Mouse (Mus musculus) heart, adult 18-20 months (tissue): ENCODE measurements around the gene Arhgap15. TPM values are rescaled to one million over a fixed set of nuclear protein-coding genes. Genes with fewer than 3 reads are reported as not detected.

ENCODE experiments used
- DNase-seq, 2 experiments: peaks; one replicate each; pipeline ENCODE4 v3.0.0; 2021 to 2022; ENCODE audit warnings: mixed read lengths in 1 of 2
- total RNA-seq, 2 experiments: library from RNA; stranded (reverse); gene quantifications; 2 replicates each; pipeline ENCODE4 v1.2.3; 2021

Gene Arhgap15
- total RNA-seq, 2 experiments from 2014 or later: 0.62 to 2.1 TPM

DNA sequence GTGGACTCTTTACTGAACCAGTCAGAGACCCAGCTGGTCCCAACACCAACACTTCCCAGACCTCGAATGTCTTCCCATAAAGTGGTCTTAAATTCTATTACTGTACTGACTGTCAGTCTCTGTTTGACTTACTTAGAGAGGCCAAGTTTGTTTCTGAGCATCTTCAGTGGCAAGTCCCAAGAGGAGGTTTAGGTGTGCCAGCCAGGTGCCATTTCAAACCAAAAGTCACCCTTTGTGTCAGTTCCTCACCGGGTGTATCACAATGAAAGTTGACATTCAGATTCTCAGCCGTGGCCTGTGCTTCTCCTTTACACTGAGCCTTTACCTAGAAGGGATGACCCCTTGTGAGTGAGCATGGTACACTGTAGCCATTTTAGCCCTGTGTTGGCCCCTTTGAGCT lies 560.5 kb downstream of the Arhgap15 start:
- no peak for DNase-seq

DNA sequence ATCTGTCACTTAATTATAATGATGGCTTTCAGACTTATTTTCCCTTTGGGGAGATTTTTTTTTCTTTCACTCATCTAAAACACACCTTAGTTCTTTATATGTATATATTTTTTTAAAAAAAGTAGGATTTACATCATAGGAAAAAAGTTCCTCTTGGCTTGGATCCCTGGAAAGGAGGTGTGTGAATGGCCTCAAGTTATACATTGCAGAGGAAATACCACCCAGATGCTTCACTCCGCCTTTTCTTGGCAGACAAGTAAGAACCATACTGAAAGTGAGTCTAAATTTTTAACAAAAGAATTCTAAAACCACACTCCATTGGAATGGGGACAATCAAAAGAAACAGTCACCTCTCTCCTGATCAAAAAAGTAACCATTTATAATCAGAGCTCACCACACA lies 560.9 kb downstream of the Arhgap15 start:
- DNase-seq: no peak

DNA sequence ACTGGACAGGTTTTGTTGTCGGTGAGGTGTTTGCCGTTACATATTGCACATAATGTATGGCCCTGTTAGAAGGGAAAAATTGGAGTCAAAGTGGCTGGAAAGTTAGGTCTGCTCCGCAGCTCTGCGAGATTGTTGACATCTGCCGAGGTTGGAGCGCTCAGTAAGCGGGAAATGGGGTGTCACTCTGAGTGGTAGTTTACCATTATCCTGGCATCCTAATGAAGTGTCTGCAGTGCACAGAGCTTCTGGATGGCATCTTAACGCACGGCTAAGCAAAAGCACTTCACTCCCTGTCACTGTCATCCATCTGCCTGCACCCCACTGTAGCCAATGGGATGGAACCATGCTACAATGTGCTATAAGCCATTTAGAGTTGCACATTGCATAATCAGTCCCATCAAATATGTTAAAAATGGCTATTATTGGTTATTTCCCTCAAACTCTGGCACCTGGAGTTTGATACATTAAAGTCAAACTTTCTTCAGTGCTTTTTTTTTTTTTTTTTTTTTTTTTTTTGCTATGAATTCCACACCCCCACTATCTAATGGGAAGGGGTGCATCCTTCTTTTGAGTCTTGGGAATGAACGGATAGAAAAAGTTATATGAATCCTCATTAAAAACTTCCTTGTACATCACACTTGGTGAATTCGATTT lies 561.6 kb downstream of the Arhgap15 start:
- no peak for DNase-seq

DNA sequence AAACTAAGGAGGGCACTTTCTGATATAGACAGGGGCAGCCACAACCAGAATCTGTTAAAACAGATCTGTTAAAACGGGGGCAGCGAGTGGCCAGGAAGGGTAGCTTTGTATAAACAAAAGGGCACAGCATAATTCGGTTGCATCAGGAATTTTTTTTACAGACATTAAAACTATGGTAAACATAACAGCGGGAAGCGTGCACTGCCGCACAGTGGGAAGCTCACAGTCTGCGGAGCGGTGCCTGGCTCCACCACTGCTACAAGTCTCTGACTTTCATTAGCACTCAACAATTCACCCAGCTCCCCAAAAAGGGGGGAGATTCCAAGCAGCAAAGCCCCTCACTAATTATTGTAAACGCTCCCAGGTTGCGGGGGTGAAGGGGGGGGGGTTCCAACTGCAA lies 562.6 kb downstream of the Arhgap15 start:
- DNase-seq: no peak

DNA sequence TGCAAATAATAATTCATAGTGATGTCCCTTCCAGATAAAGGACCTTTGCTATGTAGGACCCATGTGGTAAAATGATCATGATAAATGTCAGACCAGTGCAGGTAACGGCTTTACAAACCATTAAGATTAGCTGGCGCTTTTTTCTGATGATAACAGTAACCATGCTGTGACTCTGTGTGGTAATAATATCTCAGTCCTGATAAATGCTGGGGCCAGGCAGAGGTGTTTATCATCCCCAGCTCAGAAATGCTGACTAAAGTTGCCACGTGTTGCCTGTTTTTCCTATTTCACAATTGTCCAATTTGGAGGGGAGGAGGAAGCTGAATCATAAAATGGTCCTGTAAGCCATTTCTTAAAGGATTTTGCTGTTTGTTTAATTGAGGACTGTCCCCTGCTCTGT lies 564.9 kb downstream of the Arhgap15 start:
- DNase-seq: no peak

DNA sequence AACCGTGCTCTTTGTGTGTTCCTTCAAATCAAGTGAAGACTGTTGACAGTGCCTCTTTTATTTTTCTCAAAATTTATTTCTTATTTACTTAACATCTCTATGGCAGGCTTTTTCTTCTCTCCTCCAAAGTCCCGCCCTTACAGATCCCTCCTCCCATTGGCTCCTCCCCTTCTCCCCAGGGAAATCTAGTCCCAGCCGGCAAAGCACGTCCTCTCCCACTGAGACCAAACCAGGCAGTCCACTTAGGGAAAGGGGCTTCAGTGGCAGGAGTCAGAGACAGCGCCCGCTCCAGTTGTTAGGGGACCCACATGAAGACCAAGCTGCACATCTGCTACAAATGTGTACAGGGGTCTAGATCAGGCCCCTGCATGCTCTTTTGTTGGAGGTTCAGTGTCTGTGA lies 569.8 kb downstream of the Arhgap15 start:
- DNase-seq: peak in 1 of 2 experiments; percentile 6

DNA sequence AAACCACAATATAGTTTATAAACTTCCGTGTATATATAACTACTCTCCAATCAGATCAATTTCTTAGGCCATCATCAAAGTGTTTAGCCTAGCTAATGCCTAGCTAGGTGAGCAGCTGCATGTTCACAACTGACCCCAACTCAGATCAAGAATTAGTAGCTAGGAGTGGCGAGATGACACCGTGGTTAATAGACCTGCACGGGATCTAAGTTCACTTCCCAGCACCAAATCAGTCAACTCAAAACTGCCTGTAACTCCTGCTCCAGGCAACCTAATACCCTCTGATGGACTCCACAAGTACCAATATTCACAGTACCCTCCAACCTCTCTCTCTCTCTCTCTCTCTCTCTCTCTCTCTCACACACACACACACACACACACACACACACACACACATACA lies 570.9 kb downstream of the Arhgap15 start:
- no peak for DNase-seq

DNA sequence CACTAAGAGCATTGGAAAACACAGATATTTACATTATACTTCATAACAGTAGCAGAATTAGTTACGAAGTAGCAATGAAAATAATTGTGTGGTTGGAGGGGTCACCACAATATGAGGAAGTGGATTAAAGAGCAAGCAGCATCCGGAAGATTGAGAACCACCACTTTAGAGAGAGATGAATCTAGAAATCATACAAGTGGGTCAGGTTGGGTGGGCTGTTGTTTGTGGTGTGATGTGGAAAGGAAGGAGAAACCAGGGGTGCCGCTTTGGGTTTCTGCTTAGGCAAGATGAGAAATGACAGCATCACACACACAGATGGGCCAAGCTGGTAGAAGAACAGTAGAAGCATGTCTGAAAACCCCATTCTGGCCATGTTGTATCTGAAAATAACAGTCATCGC lies 575.2 kb downstream of the Arhgap15 start:
- DNase-seq: no peak

DNA sequence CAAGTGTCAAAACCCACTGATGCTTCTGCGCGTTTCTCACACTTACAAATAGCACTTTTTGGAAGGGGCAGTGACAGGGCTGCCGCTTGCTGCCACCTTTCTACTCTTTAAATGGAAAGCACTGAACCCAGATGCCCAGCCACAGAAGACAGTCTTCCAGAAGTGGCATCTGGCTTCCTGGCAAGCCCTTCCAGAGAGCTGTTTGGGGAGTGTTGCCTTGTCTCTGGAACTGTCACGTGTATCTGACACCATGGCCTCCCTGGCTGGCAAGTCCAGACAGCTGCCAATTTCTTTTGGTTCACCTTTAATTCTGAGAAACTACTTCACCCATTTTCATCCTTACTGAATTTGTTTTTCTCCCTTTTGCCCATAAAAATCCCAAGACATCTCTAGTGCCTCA lies 584.7 kb downstream of the Arhgap15 start:
- peak; percentile 13 to 20 for DNase-seq

DNA sequence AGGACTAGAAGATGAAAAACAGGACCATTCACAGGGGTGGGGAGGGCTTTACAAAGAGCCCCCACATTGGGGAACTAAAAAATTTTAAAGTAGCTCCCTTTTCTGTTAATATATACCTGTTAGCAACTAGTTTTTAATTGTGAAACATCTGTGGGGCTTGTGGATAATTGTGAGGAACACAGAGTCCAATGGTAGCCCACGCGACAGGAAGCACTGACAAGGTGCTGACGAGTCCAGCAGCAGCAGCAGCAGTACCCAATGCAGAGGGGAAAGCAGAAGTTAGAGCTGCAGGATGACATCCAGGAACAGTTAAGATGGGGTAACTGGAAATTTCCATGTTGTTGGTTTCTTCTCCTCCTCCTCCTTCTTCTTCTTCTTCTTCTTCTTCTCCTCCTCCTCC lies 585.4 kb downstream of the Arhgap15 start:
- DNase-seq: peak; percentile 5 to 9

DNA sequence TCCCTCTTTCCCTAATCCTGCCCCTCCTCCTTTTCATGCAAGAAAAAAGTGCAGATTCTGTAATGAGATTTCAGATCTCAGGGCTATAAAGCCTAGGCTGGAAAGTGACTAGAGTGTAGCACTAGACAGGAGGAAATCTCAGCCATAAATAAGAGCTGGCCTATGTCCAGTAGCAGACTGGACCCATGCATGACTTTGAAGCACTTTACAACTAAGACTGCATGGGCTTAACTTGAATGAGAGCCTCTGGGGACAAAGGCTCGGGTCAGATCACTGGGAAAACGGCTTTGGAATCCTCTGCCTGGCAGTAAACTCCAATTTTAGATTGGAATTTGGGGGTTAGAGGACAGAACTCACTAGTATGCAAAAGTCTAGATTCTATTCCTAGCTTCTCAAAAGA lies 585.9 kb downstream of the Arhgap15 start:
- DNase-seq: peak; percentile 16 to 45

DNA sequence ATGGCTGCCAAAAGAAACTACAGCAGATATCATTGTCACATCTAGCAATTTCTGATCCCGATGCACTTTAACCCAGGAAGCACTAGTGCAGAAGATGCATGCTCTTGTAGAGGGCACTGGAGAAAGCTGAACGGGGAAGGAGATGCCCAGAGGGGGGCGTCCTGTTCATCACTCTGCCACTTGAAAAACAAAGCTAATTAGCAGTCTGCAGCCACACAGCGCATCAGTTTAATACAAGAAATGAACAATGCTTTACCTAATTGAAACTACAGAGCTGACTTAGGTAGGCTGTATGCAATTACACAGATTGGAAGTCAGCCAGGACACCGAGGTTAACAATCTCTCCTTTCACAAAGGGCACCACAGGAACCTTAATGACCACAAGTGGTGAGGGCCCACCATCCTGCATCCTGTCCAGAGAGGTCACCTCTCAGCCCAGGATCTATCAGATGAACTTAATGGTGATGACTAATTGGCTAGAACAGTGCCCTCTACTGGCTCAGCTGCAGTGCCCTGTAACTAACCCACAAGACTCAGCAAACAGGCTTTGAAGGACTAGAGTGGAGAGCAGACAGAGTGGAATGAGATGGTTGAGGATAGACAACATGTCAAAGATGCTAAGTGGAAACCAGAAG lies 588.2 kb downstream of the Arhgap15 start:
- peak in 1 of 2 experiments; percentile 8 for DNase-seq

DNA sequence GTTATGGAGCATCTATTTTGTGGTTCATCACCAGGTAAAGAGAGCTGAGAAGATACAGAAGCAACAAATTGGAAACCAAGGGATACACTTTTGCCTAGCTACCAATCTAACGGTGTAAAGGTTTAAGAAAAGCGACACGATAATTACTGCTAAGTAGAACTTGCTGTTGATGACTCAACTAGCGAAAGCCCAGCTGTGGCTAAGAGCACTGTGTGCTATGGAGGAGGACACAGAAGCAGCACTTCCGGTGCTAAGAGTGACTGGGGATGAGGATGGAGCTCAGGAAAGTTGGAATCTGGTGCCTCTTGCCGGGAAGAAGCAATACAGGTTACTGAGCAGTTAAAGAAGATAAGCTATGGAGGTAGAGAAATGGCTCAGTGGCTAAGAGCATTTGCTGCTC lies 589.8 kb downstream of the Arhgap15 start:
- DNase-seq: no peak

DNA sequence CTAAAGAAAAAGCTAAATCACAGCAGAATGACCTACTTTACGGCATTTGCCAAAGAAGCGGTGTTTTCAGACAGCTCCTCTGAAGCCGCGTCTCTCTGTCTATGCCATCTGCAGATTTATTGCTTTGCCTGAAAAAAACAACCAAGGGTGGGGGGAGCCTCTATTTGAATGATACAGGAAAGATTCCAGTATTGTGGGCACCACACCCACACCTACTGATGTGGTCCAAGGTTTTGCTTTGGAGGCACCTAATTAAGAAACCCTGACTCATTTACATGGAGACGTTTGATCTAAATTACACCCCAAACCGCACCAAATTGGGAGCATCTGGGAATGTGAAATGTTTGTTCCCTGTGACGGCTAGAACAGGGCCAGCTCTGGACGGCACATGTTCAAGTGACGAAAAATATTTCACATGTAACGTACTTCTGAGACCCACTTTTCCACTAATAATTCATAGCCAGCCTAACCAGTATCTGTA lies 592.5 kb downstream of the Arhgap15 start:
- no peak for DNase-seq

DNA sequence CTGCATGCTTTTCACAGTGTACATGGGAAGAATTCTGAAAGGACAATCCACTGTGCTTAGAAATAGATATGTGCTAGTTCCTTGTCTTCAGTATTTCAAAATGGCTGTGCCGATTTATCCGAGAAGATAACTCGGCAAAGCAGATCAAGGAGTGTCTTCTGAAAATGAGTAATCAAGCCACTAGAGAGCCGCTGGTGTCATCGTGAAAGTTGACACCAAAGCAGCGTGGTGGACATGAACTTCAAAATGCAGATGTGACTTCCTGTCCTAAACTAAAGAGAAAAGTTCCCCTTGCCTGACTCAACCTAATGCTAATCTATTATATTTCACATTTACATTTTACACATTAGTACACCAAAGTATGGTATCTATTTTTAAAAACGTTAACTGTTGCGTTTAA lies 596.2 kb downstream of the Arhgap15 start:
- DNase-seq: no peak

DNA sequence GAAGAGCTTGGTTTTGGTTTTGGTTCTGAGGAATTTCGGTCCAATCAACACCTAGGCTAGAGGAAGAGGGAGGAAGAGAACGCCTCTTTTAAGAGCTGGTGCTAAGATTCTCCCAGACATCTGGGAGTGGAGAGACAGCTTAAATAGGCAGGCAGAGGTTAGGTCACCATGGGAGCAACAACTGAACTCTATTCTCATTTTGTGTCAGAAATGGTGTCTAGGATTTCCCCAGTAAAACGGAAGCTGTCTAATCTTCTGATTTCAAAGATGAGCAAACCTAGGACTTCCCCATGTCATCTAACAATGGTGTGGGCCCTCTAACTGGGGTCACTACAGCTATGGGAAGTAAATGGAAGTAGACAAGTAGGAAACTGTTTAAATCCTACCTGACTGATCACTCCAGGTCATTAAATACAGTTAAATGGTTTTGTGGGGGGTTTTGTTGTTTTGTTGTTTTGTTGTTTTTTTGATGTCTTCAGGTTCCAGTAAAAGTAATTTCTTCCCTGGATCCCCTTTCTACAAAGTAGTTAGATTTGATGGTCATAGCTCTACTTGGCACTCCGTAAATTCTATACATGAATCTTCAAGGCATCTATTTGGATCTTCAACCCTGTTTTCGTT lies 596.8 kb downstream of the Arhgap15 start:
- no peak for DNase-seq

DNA sequence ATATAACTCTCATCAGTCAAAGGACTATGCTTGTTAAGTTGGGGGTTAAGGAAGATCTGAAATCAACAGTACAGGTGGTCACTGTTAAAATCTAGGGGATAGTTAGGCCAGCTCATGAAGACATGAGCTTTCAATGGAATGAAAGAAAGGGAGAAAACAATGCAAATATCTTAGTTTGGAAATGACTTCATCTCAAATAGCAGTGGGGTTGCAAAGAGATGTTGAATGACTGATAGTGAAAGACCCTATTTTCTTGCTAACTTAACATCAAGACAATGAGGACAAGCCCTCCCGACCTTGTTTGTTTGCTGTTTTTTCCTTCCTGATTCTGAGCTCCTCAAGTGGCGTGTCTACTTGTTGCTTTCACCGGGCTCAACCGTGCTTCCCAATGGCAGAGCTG lies 597.6 kb downstream of the Arhgap15 start:
- DNase-seq: no peak

DNA sequence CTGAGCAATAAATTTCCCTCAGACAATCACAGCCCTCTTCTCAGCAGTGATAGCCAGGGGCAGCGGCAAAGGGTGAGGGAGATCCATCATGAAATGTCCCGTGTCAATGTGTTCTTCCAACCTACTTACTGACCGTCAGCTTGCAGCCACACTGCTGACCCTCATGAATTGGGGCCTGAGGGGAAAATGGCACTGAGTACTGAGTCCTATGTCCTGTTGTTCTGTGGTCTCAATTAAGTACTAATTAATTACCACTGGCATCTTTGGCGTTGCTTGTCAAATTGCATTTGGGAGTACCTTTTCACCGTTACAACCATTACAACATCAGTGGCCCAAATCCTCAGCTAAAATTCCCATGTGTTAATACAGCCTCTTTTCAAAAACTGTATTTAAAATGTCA lies 599.2 kb downstream of the Arhgap15 start:
- no peak for DNase-seq

DNA sequence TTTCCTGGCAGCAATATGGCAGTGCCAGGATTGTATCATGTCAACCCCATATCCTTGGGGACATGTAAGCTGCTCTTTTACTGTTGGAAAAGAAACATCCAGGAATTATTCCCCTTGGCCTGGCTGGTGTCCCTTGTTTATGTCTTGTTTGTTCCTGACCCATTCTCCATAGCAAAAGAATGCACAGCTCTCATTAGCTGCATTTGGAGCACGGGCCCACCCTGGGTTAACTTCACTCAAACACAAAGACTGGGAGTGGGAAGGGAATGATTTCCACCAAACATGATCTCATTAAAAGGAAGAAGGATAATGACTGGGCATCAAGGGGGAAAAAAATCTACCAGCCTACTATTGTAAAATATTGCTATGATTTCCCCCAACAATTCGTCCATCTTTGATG lies 600.5 kb downstream of the Arhgap15 start:
- no peak for DNase-seq

DNA sequence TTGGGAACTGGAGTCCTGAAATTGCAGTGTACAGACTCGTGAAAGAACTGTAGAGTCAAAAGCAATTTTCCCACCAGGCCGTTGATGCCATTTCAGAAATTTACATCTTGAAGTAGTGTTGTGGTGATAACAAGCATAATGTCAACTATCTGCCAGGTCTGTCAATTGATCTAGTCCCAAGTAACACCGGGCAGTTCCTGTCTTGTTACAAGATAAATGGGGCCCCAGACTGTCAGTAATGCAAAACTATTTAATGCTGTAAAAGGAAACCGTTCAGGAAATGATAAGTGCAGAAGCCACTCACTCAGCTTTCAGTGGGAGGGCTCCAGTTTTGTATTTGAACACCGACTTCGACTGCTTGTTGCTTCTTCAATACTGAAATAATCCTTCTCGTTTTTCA lies 604.3 kb downstream of the Arhgap15 start:
- DNase-seq: no peak

DNA sequence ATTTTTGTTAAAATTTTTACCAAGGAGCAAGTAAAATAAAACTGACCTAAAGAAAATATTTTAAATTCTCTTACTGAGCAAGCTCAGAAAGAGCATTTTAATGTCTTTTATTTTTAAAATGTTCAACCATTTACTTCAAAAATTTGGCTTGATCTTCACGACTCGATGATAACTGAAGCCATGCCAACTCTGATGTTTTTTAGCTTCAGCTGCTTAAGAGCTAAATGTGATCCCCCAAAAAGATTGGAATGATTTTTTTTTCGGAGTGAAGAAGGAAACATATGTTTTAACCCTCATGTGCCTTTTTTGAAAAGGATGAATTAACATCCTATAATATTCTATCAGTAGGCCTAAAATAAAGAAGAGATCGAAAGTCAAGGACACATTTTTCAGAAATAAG lies 605.0 kb downstream of the Arhgap15 start:
- DNase-seq: no peak

DNA sequence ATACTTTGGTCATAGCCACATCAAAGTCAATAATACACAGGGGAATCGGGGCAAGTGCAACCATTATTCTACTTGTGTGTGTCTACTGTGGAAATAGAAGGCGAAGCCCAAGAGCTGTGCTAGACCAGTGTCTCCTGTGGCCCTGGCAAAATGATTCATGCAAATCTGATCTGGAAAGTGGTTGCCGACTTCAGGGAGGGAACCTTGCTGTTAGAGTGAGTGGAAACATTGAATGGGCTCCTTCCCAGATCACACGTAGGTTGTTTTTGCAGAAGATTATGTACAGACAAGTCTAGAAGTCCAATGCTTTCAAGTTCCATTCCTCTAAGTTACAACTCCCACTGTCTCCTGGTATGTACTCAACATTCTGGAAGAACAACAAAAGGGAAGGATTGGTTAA lies 606.2 kb downstream of the Arhgap15 start:
- peak in 1 of 2 experiments; percentile 8 for DNase-seq

DNA sequence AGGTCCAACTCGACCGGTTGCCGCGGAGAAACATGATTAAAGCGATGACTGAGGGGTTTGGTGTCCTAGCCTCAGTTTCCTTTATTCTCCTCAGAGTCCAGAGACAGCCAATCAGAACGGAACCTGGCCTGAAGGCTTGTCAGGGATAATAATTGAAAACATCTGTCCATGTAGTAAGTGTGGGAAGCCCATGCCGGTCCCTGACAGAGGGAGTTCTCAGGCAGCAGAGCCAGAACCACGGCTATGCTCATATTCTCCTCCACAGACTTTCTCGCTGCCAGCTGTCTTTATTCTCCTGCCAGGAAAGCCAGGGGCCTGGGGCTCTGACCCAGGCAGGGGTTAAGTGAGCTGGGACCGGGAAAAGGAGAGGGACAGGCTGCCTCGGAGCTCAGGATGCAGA lies 606.7 kb downstream of the Arhgap15 start:
- DNase-seq: peak; percentile 6 to 18
